In genomic region chr2:29042124-29042523, GRCm38 (mm10) we compare ENCODE assay signal across 19 mouse cellular contexts. TPM values are rescaled to one million over a fixed set of nuclear protein-coding genes. Genes with fewer than 3 reads are reported as not detected.
DNase-seq lines count a peak whose midpoint lies in the region; ATAC-seq and TF ChIP-seq lines count a peak whose summit lies in the region.
"Had no signal": no experiment of that assay in that cellular context is flagged by ENCODE, and none has a peak within 500 bp of the region (broad histone marks: within the 10 kb centered on the region; RNA-seq: fewer than 3 reads in every experiment).

No protein-coding gene starts in this region.

- 75% methylated on average over 5 of the region's 5 CpGs for WGBS in forebrain, embryonic 10.5 days
- WGBS in forebrain, embryonic 14.5 days = 79% methylated on average over 5 of the region's 5 CpGs
- WGBS in intestine, postnatal 0 days = 89% methylated on average over 5 of the region's 5 CpGs
- WGBS in intestine, embryonic 15.5 days = 92% methylated on average over 5 of the region's 5 CpGs
- 83% methylated on average over 5 of the region's 5 CpGs for WGBS in midbrain, embryonic 10.5 days
- 93% methylated on average over 5 of the region's 5 CpGs for WGBS in midbrain, embryonic 16.5 days

- no peak overlapping the region for H3K4me2 ChIP-seq in forebrain, embryonic 14.5 days (ENCODE audit: low read length)
- no peak overlapping the region for H3K4me2 ChIP-seq in intestine, postnatal 0 days (replicated peaks; ENCODE audit: low read depth)
- no peak overlapping the region for H3K4me2 ChIP-seq in intestine, embryonic 15.5 days (replicated peaks)
- H3K4me2 ChIP-seq in midbrain, embryonic 16.5 days (ENCODE audit: low read length) = no peak overlapping the region
- H3K4me2 ChIP-seq: embryonic facial prominence, embryonic 15.5 days had no signal

- peak overlapping the region; percentile 45; the same call in 1 of the 2 replicates for H3K27ac ChIP-seq in forebrain, embryonic 10.5 days
- H3K27ac ChIP-seq in forebrain, embryonic 14.5 days (ENCODE audit: low read depth, low read length) = no peak overlapping the region
- H3K27ac ChIP-seq in intestine, postnatal 0 days (ENCODE audit: low read depth, low read length) = no peak overlapping the region
- H3K27ac ChIP-seq in intestine, embryonic 15.5 days = no peak overlapping the region
- peak overlapping the region; percentile 79 for H3K27ac ChIP-seq in midbrain, embryonic 10.5 days (replicated peaks)
- H3K27ac ChIP-seq in midbrain, embryonic 16.5 days (ENCODE audit: low read length) = no peak overlapping the region
- H3K27ac ChIP-seq: embryonic facial prominence, embryonic 15.5 days; macrophage had no signal

- H3K27me3 ChIP-seq in forebrain, embryonic 10.5 days (ENCODE audit: poor library complexity, severe bottlenecking) = peaks cover 100% of the 10 kb centered on the region
- peaks cover 91% of the 10 kb centered on the region for H3K27me3 ChIP-seq in forebrain, embryonic 14.5 days (replicated peaks; ENCODE audit: control insufficient read depth, insufficient read depth, low read length)
- H3K27me3 ChIP-seq in intestine, postnatal 0 days (replicated peaks; ENCODE audit: control insufficient read depth, insufficient read depth, low read length) = peaks cover 16% of the 10 kb centered on the region
- H3K27me3 ChIP-seq in intestine, embryonic 15.5 days (replicated peaks) = peaks cover 26% of the 10 kb centered on the region
- H3K27me3 ChIP-seq in midbrain, embryonic 10.5 days (ENCODE audit: low read depth, poor library complexity, severe bottlenecking) = peaks cover 98% of the 10 kb centered on the region
- H3K27me3 ChIP-seq in midbrain, embryonic 16.5 days (ENCODE audit: control insufficient read depth, insufficient read depth, low read depth, low read length) = peaks cover 5% of the 10 kb centered on the region; the same call in 1 of the 2 replicates

- no peak for ATAC-seq in forebrain, embryonic 14.5 days
- no peak for ATAC-seq in intestine, postnatal 0 days
- ATAC-seq in intestine, embryonic 15.5 days = no peak
- no peak for ATAC-seq in midbrain, embryonic 16.5 days
- 0 out of 2 replicates have a peak, but pooled peaks have one; percentile 14 for ATAC-seq in megakaryocyte progenitor cell, adult 5-6 weeks (replicated peaks; ENCODE audit: poor library complexity)

- 0 out of 2 replicates have a peak, but pooled peaks have one; percentile 36 for TF ChIP-seq CTCF in intestine, postnatal 0 days (IDR thresholded peaks at IDR 0.05; ENCODE audit: low read depth)

- H3K9ac ChIP-seq in forebrain, embryonic 14.5 days (ENCODE audit: low read length) = no peak overlapping the region
- no peak overlapping the region for H3K9ac ChIP-seq in intestine, postnatal 0 days (ENCODE audit: low read depth, low read length)
- H3K9ac ChIP-seq in intestine, embryonic 15.5 days = no peak overlapping the region
- H3K9ac ChIP-seq in midbrain, embryonic 16.5 days (ENCODE audit: low read depth, low read length) = no peak overlapping the region
- H3K9ac ChIP-seq: embryonic facial prominence, embryonic 15.5 days had no signal

- no peaks in the 10 kb centered on the region for H3K36me3 ChIP-seq in forebrain, embryonic 10.5 days (replicated peaks)
- no peaks in the 10 kb centered on the region for H3K36me3 ChIP-seq in forebrain, embryonic 14.5 days (ENCODE audit: control insufficient read depth, insufficient read depth, low read length)
- no peaks in the 10 kb centered on the region for H3K36me3 ChIP-seq in intestine, postnatal 0 days (ENCODE audit: control insufficient read depth, insufficient read depth)
- no peaks in the 10 kb centered on the region for H3K36me3 ChIP-seq in intestine, embryonic 15.5 days
- no peaks in the 10 kb centered on the region for H3K36me3 ChIP-seq in midbrain, embryonic 10.5 days
- H3K36me3 ChIP-seq in midbrain, embryonic 16.5 days (ENCODE audit: control insufficient read depth, insufficient read depth, low read length) = no peaks in the 10 kb centered on the region
- H3K36me3 ChIP-seq: embryonic facial prominence, embryonic 15.5 days had no signal

- no peaks in the 10 kb centered on the region for H3K9me3 ChIP-seq in forebrain, embryonic 10.5 days
- no peaks in the 10 kb centered on the region for H3K9me3 ChIP-seq in forebrain, embryonic 14.5 days (replicated peaks; ENCODE audit: control insufficient read depth, low read length)
- no peaks in the 10 kb centered on the region for H3K9me3 ChIP-seq in intestine, postnatal 0 days (ENCODE audit: control insufficient read depth)
- H3K9me3 ChIP-seq in intestine, embryonic 15.5 days = no peaks in the 10 kb centered on the region
- no peaks in the 10 kb centered on the region for H3K9me3 ChIP-seq in midbrain, embryonic 10.5 days (replicated peaks)
- H3K9me3 ChIP-seq in midbrain, embryonic 16.5 days (replicated peaks; ENCODE audit: control insufficient read depth, low read length, poor library complexity, severe bottlenecking) = no peaks in the 10 kb centered on the region
- H3K9me3 ChIP-seq: embryonic facial prominence, embryonic 15.5 days had no signal

- H3K4me3 ChIP-seq in forebrain, embryonic 10.5 days = no peak overlapping the region
- H3K4me3 ChIP-seq in forebrain, embryonic 14.5 days (ENCODE audit: low read depth, low read length) = no peak overlapping the region
- no peak overlapping the region for H3K4me3 ChIP-seq in intestine, postnatal 0 days (ENCODE audit: low read depth, low read length)
- H3K4me3 ChIP-seq in intestine, embryonic 15.5 days (replicated peaks) = no peak overlapping the region
- no peak overlapping the region for H3K4me3 ChIP-seq in midbrain, embryonic 10.5 days
- H3K4me3 ChIP-seq in midbrain, embryonic 16.5 days (ENCODE audit: low read depth, low read length) = no peak overlapping the region
- H3K4me3 ChIP-seq: embryonic facial prominence, embryonic 15.5 days had no signal

- H3K4me1 ChIP-seq in forebrain, embryonic 10.5 days = peaks cover 52% of the 10 kb centered on the region
- H3K4me1 ChIP-seq in forebrain, embryonic 14.5 days (ENCODE audit: control insufficient read depth, insufficient read depth, low read length) = no peaks in the 10 kb centered on the region
- no peaks in the 10 kb centered on the region for H3K4me1 ChIP-seq in intestine, postnatal 0 days (replicated peaks; ENCODE audit: control insufficient read depth, insufficient read depth, low read length)
- H3K4me1 ChIP-seq in intestine, embryonic 15.5 days (replicated peaks) = no peaks in the 10 kb centered on the region
- peaks cover 61% of the 10 kb centered on the region for H3K4me1 ChIP-seq in midbrain, embryonic 10.5 days
- H3K4me1 ChIP-seq in midbrain, embryonic 16.5 days (ENCODE audit: control insufficient read depth, insufficient read depth, low read length) = peaks cover 17% of the 10 kb centered on the region
- H3K4me1 ChIP-seq: embryonic facial prominence, embryonic 15.5 days had no signal

- no peak for DNase-seq in forebrain, embryonic 10.5 days (ENCODE audit: extremely low spot score, low spot score)
- DNase-seq in forebrain, embryonic 14.5 days (ENCODE audit: low spot score) = no peak
- no peak for DNase-seq in midbrain, embryonic 10.5 days (ENCODE audit: low spot score)
- no peak for DNase-seq in urinary bladder, postnatal 25 days (ENCODE audit: low spot score)
- DNase-seq: cerebellum, adult 2 months; cerebellum, postnatal 36 days; gastrocnemius, postnatal 25 days; kidney, adult 11 months; left cerebral cortex, postnatal 4 days; liver; lung, adult 18-20 months; retina, postnatal 1 day had no signal

RNA-seq across cellular contexts. Expression of gene Cfap77, which starts 12.7 kb away (rescaled TPM):
- polyA plus RNA-seq in forebrain, embryonic 10.5 days (2016; fragmentation: Nextera tagmentation; extraction: Ambion mirVana) = 0.67 and 0.74 TPM in 2 replicates
- polyA plus RNA-seq in forebrain, embryonic 14.5 days (2014; fragmentation: Nextera tagmentation; extraction: Ambion mirVana) = 0.11 TPM in 1 of 2 replicates, not detected in the other
- polyA plus RNA-seq in intestine, postnatal 0 days (2015; fragmentation: Nextera tagmentation; extraction: Ambion mirVana) = 0.08 and 0.20 TPM in 2 replicates
- polyA plus RNA-seq in intestine, embryonic 15.5 days (2015; fragmentation: Nextera tagmentation; extraction: Ambion mirVana) = 0.25 and 0.54 TPM in 2 replicates
- 1.0 and 2.4 TPM in 2 replicates for polyA plus RNA-seq in midbrain, embryonic 10.5 days (2016; fragmentation: Nextera tagmentation; extraction: Ambion mirVana)
- polyA plus RNA-seq in midbrain, embryonic 16.5 days (2015; fragmentation: Nextera tagmentation; extraction: Ambion mirVana) = 1.2 and 1.5 TPM in 2 replicates
- 0.17 TPM in 1 of 2 replicates, not detected in the other for total RNA-seq in megakaryocyte progenitor cell, adult 5-6 weeks (2015)
- not detected in 2 replicates for total RNA-seq in megakaryocyte progenitor cell, adult 5-6 weeks (2017)
- total RNA-seq: gastrocnemius, postnatal 25 days; hematopoietic stem cell, adult 5-6 weeks had no signal
- polyA plus RNA-seq: macrophage had no signal

RNA-seq across cellular contexts. Expression of gene Ttf1, which starts 17.9 kb away (rescaled TPM):
- 11.4 and 13.6 TPM in 2 replicates for polyA plus RNA-seq in forebrain, embryonic 10.5 days (2016; fragmentation: Nextera tagmentation; extraction: Ambion mirVana)
- 6.0 and 7.4 TPM in 2 replicates for polyA plus RNA-seq in forebrain, embryonic 14.5 days (2014; fragmentation: Nextera tagmentation; extraction: Ambion mirVana)
- 4.3 and 4.9 TPM in 2 replicates for polyA plus RNA-seq in intestine, postnatal 0 days (2015; fragmentation: Nextera tagmentation; extraction: Ambion mirVana)
- 9.1 and 9.6 TPM in 2 replicates for polyA plus RNA-seq in intestine, embryonic 15.5 days (2015; fragmentation: Nextera tagmentation; extraction: Ambion mirVana)
- polyA plus RNA-seq in midbrain, embryonic 10.5 days (2016; fragmentation: Nextera tagmentation; extraction: Ambion mirVana) = 11.9 and 12.6 TPM in 2 replicates
- polyA plus RNA-seq in midbrain, embryonic 16.5 days (2015; fragmentation: Nextera tagmentation; extraction: Ambion mirVana) = 7.3 and 7.7 TPM in 2 replicates
- 13.0 and 14.9 TPM in 2 replicates for total RNA-seq in megakaryocyte progenitor cell, adult 5-6 weeks (2015)
- 17.8 and 18.9 TPM in 2 replicates for total RNA-seq in megakaryocyte progenitor cell, adult 5-6 weeks (2017)

Comparison
In these comparisons a context has a peak if more than half of its experiments do, and no peak if none do; other contexts are left out.
1. H3K27ac ChIP-seq: peak in forebrain, embryonic 10.5 days (single experiment) and midbrain, embryonic 10.5 days (single experiment); none in forebrain, embryonic 14.5 days (single experiment), intestine, postnatal 0 days (single experiment), intestine, embryonic 15.5 days (single experiment) and midbrain, embryonic 16.5 days (single experiment).